Mouse (Mus musculus) brain, embryonic 14.5 days (tissue): ENCODE results near the gene Chfr.

Experiments used
- CTCF ChIP-seq: fragments of 200-500 bp; IDR thresholded peaks from 2 replicates; pipeline ENCODE4 v1.5.1; 2012; ENCODE audit warnings: inconsistent platforms, mild to moderate bottlenecking, moderate library complexity, borderline replicate concordance; ENCODE audit not compliant: insufficient read depth, insufficient read length; ENCODE audit errors: extremely low read depth
- POLR2A ChIP-seq: fragments of 200-500 bp; IDR thresholded peaks from 2 replicates; pipeline ENCODE4 v1.6.1; 2012; ENCODE audit warnings: mild to moderate bottlenecking, inconsistent platforms, borderline replicate concordance; ENCODE audit not compliant: poor library complexity, insufficient read depth, insufficient read length, severe bottlenecking; ENCODE audit errors: extremely low read depth

DNA sequence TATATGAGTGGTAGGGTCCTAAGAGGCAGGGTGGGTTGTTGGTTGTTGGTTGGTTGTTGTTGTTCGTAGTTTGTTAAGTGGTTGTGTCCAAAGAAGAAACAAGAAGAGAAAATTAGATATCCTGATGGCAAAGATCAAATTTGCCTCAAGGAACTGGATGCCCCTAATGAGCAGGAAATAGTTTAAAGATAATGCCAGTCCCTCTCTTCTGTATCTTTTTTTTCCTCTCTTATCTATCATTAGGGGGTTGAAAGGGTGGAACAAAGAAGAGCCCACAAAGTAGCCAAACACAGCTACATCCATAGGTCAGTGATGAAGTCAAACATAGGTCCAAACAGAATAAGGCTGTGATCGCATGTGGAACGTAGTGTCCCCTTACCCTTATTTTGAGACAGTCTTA lies 3.7 kb downstream of the Chfr start:
- TF ChIP-seq POLR2A (no peak), CTCF (no peak)
